1 mouse cellular context compared by ENCODE assay signal in genomic region chr2:109992448-109993073, GRCm38 (mm10).
TF ChIP-seq lines count a peak whose summit lies in the region.

No protein-coding gene starts in this region.

TF ChIP-seq in MEL, 35 proteins besides CTCF, POLR2A, EP300 and RAD21 (continued from another document):
- no peak for TF ChIP-seq NELFE (IDR thresholded peaks at IDR 0.05; ENCODE audit: low read depth, low read length)
